Mouse (Mus musculus) thymus, postnatal 0 days (tissue): ENCODE measurements around the gene Hoxa4. TPM values are rescaled to one million over a fixed set of nuclear protein-coding genes. Genes with fewer than 3 reads are reported as not detected.

Experiments used
- DNase-seq: peaks from one replicate; pipeline ENCODE4 v3.0.0-alpha.2; 2015; ENCODE audit warnings: low spot score
- polyA plus RNA-seq: library from polyadenylated mRNA; unstranded; fragments of >200 nt; fragmentation: Nextera tagmentation; extraction: Ambion mirVana; gene quantifications from 2 replicates; pipeline ENCODE4 v1.2.1, GENCODE M21; 2015

Gene Hoxa4
- polyA plus RNA-seq, 1 experiment from 2014 or later, result 0.27 TPM

DNA sequence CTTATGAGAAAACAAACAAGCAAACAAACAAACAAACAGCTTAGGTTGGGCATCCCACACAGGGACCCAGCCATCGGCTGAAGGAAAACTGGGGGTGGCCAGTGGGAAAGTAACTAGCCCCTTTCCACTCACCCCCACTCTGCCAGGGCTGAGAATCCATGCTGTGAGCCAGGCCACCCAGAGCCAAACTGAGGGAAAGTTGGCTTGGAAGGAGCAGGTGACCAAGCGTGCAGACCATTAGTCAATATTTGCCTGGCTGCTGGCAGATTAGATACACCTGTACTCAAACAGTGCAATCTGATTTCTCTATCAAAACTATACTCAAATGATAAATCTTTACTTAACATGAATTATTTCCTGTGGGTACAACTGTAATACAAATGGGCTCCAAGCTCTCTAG, 9.5 kb downstream of the Hoxa4 start:
- DNase-seq, result no peak

DNA sequence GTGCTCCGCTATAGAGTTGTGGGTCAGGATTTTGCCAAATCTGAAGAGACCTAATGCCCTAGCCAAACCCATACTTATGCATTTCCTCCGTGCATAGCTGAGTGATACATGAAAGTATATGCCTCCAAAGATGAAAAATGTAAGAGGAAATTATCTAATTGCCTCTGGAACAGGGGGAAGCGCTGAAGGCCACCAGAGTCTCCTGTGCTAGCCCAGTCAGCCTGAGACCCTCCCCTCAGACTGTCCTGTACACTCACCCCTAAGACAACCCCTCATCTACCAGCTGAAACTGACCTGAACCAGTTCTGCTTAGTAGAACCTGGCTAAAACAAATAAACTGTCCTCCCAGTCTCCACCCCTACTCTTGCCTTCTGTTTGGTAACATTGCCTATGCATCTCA, 10.8 kb downstream of the Hoxa4 start:
- DNase-seq, result no peak

DNA sequence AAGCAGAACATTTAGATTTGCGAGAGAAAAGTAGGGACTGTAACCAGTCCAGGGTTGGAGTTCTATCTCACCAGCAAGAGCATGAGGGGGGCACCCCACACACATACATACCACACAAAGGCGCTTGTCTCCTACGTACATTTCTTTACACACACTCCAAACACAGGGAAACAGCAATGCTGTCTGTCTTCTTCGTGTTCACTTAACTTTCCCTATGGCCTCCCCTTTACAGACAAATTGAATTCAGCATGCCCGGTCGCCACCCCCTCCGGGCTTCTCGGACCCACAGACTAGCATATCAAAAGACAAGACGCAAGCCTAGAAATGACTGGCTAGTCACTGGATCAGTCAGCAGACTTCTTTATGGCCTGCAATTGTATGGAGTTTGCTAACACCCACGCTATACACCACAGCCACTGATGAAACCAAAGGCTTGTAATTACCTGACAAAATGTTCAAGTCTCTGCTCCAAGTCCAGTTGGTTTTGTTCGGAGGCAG, 11.3 kb downstream of the Hoxa4 start:
- DNase-seq, result no peak

DNA sequence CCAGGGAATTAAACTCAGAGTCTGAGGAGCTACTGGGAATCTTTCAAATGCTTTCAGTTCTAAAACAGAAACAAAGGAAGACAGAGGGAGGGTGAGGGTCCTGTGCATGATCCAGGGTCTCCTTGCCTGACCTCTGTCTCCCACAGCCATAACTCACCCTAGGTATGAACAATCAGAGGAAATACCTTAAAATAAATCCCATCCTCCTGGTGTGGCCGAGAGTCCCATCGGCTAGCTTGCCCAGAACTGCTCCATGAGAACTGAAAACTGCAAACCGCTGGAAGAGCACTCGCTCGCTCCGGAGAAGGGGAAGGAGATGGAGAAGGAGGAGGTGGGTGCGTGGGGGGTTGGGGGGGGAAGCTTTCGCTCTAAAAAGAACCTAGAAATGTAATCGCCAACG, 11.9 kb downstream of the Hoxa4 start:
- DNase-seq, result no peak

DNA sequence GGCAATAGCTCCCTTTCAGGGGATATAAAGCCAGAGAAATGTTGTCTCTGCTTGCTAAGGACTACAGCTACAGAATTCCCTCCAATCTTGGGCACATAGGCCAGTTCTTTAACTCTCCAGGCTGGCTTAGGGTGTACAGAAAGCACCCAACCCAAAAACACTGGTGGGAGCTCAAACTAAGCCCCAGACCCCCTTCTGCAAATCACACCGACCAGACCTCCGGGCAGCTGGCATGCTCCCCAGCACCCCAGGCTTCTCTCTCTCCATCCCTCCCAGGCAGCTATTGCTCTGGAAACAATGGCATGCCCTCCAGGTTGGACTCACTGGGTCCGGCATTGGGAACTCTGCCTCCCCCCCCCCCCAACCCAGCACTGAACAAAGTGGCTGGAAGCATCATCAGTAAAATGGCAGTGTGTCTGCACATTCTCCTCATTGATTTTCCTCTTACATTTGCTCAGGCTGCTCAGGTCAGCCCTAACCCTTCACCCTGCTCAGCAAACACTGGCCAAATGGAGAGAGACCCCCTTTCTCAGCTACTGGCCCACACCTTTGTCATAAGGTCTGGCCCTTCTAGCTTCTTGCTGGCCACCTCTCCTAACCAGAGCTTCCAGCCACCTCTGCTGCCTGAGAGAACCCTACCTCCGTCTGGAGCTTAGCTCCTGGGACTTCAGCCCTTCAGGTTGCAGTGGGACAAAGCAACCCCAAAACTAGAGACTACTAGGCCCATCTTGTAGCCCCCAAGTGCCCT, 12.5 kb downstream of the Hoxa4 start:
- no peak for DNase-seq

DNA sequence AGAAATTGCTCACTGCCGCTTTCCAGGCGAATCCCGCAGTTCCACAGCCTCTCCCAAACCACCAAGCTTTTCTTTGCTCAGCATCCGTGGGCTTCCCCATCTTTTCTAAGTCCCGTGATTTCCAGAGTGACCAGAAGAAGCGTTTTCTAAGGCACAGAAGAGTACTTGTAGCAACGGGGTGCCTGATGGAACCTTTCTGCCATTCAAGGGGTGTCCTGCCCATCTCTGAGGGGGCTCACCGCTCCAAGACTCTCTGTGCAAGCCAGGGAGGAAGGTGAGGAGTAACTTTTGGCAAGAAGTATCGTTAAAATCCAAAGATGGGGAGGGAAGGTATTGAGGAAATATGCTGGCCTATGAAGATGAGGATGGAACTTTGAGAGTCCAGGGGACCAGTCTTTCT, 13.7 kb downstream of the Hoxa4 start:
- no peak for DNase-seq

DNA sequence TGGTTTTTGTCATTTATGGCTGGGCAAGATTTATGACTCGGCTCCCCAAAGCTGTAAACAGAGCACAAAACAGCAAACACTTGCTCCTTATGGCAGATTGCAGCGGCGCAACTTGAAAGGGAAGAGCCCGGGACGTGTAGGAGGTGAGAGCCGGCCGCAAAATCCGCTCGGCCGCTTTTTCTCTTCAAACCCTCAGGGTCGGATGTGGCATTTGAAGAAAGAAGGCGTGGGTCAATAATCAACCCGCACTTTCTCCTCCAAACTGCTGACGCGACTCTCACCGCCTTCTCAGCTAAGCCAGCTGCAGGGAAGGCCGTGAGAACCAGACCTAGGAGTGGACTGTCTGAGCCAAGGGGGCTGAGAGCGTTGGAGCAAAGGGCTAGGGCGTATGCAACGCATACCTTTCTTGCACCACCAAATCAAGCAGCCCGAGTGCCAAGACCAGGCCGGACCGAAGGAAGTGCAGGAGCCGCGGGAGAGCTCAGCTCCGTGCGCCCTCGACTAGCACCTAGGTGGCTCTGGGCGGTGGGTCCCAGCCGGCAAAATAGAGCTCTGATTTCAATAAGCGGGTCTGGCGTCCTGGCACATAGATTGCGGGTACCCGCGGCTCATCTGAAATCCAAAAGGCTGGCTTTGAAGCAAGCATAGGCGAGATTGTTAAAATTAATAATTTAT, 14.4 kb downstream of the Hoxa4 start, which contains the start of gene 5730596B20Rik:
5730596B20Rik (plus strand) TSS at position 438 of the 675 bp plus-strand sequence.
- no peak for DNase-seq

DNA sequence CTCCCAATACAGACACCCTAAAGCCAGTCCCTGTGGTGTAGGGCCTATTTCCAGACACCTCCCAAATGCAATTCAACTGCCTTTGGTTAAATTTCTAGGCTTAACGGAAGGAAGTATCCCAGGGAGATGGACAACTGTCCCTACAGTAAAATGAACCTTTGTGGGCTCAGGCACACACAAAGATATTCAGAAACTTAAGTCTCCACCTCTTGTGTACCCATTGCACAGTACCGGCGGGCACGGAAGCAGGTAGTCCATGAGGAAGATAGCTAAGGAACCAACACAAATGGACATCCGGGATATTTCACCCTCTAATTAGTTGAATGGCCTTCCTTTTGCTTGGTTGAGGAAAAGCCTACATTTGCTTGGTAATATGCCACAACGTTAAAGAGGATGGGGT, 15.2 kb downstream of the Hoxa4 start:
- no peak for DNase-seq

DNA sequence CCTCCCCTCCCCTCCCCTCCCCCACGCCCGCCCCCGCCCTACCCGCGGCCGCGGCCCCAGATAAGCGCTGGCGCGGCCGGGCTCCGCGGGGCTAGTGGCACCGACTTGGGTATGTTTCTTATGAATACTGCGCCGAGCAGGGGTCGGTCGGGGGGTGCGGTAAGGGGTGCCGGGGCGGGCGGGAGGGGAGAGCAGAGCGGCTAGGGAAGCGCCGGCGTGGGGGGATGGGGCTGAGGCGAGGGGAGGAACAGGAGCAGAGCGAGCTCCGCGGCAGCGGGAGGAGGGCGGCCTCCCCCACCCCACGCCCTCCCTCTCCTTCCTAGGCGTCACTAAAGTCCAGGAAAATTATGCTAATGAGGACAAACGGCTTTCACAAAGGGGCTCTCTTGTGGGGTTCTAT, 15.7 kb downstream of the Hoxa4 start:
- DNase-seq, result no peak

DNA sequence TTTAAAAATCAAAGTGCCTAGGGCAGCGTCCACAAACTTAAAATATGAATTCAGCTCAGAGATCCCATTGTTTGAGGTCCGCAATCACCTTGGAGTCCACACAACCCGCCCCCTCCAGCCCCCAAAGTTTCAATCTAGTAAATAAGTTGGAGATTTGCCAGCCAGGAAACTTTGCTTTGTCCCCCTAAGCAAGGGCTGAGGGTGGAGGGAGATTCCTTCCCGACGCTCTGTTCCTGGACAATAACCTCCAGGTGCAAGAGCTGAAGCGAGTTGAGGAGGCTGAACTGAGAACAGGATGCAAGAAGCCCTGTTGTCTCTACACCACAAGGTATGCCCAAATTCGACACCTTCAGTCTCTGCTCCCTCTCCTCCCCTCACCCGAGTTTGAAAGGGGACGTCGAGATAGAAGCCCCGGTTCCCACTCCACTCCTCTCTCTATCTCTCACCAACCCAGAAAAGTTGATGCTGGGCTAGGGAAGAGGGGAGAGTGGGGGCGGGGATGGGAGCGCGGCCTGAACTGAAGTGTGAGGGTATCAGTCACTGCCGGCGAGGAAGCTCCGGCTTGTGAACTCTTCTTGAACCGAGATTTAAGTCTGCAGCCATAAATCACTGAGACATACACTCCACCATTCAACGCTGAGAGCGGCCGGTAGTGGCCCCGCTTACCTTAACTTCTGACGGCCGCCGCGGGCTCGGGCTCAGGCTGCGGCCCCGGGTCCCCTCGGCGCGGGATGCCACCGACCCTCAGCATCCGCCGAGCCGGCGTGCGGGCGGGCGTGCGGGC, 16.4 kb downstream of the Hoxa4 start:
- no peak for DNase-seq

DNA sequence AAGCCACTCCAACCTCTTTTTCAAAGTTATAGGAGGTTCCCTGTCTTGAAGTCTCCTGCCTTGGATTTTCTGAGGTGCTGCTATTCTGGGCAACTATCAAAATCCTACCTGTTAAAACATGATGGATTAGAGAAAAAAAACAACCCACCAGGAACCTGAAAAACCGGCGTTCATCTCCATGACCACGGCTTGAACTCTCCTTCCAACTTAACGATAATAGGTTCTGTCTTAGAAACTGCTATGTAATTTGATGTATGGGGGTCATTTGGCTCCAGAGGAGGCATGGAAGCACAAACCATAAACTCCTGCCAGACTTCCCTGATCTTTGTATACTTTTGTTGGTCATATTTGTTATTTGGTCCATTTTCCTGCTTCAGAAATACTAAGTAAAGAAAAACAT, 17.9 kb downstream of the Hoxa4 start:
- DNase-seq, result no peak

DNA sequence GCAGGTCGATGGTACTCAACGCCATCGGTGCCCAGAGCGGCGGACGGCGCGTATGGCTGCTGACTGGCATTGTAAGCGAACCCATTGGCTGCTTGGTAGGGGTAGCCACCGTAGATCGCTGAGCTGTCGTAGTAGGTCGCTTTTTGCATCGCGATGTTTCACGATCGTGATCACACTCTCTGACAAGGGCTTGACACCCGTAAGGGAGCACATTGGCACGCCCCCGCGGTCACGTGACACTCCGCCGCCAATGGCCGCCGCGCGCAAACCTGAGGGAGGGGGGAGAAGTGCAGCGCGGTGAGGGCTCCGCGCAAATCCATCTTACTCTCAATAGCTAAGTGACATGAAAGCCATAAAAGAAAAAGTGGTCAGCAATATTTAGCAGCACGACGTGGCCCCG, 19.1 kb downstream of the Hoxa4 start:
- peak; percentile 17 for DNase-seq

DNA sequence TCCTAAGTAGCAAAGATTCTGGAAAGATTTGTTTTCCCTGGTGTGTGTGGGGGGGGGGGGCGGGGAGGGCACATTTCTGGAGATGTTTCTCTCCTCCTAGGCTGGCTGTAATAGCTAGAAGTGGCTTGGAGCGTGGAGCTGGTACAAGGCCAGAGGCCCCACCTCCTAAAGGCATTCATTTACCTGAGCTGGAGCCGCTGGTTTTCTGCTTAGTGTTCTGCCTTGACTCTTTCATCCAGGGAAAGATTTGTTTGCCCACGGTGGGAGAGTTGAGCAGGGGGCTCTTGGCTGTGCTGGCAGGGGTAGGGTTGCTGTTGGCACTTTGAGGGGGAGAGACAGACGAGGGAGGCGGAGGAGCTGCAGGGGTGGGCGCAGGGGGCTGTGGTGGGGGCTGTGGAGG, 19.6 kb downstream of the Hoxa4 start:
- DNase-seq, result no peak

DNA sequence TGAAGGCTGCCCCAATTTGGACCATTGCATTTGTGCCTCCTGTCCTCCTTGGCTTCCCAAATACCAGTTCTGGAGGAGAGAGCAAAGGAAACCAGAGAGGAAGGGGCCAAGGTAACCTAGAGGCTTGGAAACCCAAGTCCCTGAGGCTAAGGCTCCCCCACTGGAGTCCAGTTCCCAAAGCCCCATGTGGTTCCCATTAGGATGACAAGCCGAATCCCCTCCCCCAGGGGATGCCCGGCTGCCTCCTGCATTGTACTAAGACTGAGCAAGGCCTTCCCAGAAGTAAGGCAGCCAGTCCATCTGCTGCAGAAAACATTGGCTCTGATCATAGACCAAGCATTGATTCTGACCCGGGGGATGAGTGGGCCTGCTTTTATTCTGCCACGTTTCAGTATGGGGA, 20.2 kb downstream of the Hoxa4 start:
- DNase-seq, result no peak

DNA sequence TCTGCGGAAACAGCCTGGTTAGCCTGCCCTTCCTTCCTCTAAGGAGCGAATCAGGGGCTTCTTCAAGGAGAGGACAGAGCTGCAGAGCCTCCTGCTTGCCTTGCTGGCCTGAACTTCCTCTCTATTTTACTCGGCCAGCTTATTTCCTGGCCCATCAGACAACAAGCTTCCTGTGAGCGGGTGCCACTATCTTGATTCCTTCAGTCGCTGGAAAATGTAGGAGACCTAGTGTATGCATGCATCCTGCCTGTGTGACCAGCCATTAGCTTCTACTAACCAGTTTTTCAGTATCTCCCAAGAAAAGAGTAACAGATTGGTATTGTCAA, 20.7 kb downstream of the Hoxa4 start:
- no peak for DNase-seq

DNA sequence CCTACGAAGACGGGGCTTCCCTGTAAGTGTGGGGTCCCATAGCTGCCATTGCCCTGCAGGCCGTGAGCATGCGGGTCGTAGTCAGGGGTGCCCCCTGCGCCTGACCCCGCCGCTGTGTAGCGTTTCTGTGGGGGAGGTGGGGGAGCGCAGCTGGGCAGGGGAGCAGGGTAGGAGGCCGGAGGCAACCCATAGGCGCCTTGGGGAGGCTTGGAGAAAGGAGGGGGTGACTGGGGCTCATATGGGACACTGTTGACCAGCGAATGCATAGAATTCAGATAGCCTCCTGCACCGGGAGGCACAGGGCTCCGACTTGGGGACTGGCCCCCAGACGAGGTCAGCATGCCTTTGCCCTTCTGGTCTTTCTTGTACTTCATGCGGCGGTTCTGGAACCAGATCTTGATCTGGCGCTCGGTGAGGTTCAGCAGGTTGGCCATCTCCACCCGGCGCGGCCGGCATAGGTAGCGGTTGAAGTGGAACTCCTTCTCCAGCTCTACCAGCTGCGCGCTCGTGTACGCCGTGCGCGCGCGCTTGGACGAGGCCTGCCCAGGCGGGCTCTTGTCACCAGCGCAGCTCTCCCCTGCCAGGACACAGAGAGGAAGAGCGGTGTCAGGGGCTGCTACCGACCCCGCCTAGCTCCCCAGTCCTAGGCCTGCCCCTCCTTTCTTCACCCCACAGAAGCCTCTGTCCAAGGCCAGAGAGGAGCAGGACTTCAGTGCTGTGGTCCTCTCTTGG, 21.2 kb downstream of the Hoxa4 start:
- no peak for DNase-seq

DNA sequence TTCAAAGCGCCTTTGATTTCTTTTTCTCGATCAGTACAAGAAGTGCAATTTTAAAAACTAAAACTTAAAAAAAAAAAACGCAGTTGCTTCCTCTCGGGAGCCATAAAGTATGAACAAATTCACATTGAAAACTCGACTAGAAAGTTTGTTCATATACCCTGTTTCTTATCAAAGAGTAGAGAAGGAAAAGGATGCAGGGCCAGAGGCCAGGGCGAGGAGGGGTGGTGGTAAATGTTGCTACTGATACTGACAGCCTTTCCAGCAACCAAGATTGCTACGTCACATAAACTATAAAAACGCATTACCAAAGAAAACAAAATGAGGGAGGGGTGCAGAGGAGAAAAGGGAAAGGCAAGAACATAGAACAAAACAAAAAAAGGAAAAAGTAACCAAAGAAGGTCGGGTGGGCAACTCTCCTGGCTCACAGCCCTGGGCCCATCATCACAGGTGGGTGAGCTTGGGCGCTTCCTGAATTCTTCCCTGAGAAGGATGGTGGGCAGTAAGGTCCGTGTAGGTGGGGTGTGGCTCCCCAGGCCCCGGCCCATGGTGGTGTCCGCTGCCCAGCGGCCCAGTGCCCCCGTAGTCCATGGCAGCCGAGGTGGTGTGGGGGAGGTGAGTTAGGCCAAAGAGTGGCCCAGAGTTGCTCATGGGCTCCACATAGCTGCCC, 21.9 kb downstream of the Hoxa4 start:
- DNase-seq, result no peak

DNA sequence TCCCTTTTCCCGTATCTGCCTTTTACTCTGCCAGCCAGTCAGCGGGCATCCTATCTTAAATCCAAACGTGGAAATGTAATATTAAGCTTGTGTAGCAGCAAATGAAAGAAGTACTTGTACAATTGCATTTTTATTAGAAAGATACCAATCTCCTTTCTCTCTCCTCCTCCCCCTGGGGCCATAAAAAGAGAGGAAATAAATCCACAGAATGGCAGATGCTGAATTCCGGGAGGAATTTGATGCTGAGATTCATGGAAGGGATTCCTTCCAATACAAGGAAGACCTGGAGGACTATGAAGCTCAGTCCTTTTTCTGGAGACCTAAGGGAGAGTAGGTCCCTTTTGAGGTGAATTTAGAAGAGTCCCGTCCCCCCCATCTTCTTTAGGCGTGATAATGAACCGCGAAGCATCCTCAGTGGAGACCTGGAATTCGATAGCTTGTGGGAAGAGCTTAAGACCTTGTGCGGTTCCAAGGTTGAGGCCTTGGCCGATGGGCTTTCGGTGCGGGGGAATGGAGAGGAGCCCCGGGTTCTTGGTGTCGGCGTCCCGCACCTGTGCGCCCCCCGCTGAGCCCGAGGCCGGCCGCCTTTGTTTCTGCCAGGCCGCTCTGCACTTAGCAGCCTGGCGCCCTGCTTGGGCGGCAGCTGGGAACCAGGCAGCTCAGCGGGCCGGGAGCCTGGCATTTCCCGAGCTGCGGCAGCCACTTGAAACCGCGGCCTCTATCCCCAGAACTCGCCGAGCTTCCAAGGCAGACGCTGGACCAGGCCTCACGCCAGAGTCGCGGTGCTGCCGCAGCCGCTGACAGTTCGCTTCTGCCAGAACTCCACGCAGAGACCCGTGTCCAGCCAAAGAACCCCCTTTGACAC, 23.1 kb downstream of the Hoxa4 start:
- DNase-seq, result no peak

DNA sequence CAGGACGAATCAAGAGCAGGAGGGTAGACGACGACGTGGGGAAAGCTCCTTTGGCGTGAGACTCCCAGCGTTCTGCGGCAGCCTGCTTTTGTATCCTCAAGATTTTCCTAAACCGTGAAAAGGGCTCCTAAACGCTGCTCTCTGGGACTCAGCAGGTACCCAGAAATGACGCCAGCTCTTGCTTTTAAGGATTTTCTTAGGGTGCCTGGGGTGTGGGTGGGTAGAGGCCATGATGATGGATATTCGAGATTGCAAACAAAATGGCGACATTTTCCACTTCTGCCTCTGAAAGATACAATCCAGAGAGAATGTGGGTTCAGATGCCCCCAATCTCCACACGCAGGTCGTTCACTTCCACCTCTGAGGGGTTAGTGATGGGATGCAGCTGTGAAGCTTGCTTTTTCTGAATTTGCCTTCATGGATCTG, 23.8 kb downstream of the Hoxa4 start:
- no peak for DNase-seq

DNA sequence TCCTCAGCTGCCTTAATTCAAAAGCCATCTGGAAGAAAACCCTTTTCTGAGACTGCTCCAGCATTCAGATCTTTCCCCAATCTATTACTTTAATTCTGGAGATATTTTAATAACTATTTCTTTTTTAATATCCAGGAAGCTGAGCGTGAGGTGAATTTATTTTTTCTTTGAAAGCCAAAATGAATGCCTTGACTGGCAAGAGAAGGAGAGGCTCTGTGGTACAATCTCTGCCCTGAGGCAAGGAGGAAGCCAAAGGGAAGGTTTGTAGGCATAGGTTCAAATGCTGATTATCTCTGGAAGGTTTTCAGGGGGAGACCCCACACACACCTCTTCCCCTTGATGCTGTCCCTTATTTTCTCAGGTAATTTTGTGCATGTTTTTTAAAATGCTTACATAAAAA, 24.4 kb downstream of the Hoxa4 start:
- no peak for DNase-seq
